Mouse (Mus musculus) CD4-positive, CD25-positive, alpha-beta regulatory T cell, adult 2 months (primary cell): ENCODE measurements around the gene Ccser2.

Experiments used
- DNase-seq: peaks from one replicate; pipeline ENCODE4 v3.0.0-alpha.2; 2012; ENCODE audit warnings: low read depth, low spot score

Ccser2 gene

DNA sequence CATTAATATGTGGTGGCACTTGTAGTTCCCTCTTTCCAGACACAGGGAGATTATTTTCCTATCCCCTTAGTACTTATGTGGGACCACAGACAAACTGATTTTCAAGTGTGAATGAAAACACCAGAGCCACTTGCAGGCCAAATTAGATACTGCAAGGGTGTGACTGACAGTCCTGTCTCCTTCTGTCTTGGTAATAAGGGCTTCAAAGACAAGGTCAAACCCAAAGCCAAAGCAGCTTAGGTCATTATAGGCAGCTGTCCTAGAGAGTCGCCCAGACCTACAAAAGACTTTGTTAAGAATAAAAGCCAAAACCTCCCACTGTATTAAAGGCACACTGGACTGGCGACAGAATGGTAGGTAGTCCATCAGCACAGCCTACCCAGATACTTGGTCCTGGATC, 30.6 kb downstream of the Ccser2 start:
- no peak for DNase-seq

DNA sequence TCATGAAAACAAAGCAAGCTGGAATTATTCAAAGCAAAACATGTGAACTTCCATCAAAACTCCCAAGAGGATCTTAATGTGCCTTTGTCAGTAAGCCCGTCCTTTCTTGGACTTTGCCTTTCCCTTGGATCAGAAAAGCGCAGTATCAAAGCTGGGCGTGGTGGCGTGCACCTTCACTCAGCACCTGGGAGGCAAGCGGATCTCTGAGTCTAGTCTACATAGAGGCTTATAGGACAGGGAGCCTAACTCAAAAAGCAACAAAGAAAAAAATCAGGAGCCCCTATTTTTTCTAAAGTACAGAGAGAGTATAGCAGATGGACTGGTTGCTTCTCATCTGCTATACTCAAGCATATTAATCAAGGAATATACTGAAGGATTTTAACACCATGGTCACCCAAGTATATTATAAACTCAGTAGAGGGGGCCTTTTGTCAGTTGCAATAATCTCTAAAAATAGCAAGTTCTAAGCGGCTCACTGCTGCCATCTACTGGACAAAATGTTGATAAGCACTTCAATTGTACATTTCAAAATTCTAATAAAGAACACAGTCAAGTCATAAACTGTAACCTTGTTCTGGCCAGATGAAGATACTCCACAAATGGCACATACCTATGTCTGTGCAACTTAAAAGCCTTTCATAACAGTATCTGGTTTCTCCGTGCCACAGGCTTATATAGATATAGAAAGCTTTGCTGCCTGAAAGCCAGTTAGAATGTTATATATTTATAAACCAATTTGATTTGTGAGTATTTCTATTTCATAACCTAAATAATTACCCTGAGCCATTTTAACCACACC, 31.3 kb downstream of the Ccser2 start:
- DNase-seq, result peak; percentile 77

DNA sequence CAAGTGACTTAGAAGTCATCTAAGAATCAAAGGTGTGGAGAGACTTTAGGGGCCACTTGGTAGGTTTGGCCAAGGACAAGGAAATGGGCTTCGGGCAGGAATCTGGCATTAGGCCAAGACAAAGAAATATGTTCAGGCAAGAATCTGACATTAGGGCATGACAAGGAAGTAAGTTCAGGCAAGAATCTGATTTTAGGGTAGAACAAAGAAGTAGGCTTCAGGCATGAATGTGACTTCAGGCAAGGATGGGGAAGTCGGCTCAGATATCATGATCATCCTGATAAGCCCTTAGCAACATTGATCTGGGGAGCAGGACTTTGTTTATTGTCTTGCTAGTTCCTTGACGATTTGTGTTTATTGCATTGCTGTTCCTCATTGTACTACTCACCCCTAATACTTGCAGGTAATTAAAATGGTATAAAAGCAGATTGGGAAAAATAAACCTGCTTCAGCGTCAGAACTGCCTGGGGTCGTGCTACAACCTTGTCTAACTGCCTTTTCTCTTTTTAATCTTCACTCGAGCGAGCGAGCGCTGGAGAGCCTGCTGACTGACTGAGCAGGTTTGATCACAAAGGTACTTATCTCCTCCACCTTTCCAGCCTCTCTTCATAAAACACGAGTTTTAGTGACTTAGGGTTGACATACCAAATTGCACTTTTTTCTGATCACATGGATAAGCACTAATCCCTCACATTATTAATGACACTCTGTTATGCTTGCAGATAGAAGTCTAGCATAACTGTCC, 35.8 kb downstream of the Ccser2 start:
- no peak for DNase-seq

DNA sequence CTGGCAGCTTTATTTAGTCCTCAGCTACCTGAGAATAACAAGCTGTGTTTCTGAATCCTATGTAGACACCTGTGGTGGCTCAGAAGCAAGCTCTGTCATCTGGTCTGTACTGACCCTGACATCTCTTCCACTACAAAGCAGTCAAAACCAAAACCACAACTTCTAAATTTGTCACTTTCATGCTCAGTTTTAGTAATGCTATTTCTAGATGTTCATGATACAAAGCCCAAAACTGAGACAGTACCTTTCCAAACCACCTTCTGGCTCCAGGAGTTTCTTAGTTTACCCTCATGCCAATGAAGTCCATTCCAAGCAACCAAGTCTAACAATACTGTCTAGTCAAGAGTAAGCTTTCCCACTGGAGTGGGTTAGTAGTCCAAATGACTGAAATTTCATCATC, 36.5 kb downstream of the Ccser2 start:
- DNase-seq, result no peak

DNA sequence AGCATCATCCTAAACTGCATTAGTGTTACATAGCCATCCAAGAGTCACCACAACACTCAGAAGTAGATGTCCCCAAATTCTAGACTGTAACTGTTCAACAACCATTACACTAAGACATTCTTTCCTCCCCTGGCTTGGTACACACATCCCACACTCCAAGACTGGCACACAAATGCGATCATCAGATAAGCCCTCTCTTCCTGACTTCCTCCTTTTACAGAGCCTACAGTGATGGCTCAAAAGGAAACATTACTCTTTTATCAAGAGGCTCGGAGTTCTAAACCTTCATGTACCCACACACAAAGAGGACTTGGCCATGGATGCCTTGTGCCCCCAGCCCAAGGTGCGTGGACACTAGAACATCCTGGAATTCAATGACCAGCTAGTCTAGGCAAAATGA, 45.2 kb downstream of the Ccser2 start:
- DNase-seq, result no peak

DNA sequence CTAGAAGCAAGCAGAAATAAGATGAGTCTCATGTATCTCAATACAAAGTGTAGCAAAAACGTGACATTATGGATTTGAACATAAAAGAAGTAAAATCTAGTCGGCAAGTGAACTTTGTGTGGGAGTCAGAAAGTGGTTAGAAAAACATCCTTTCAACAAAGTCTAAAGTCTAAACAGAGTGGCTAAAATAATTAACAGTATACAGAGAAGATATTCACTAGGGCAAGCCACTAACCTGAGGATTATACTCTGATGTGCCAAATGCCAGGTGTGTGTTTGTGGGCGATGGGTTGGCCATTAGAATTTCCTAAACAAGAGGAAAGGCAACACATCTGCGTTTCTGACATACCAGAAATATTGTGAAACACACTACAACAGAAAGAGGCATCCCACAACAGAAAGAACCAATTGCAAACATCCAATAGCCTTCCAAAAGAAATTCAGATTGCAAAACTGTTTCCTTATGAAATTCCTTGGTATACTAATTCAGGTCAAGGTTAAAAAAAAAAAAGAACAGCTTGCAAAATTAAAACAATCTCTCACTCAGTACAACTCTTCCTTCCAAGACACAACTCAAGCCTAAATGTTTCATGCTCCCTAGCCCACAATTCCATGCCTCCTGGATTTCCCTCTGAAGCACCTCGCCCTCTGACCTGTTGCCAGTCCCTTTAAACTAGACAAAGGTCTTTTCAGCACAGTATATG, 47.1 kb downstream of the Ccser2 start:
- no peak for DNase-seq

DNA sequence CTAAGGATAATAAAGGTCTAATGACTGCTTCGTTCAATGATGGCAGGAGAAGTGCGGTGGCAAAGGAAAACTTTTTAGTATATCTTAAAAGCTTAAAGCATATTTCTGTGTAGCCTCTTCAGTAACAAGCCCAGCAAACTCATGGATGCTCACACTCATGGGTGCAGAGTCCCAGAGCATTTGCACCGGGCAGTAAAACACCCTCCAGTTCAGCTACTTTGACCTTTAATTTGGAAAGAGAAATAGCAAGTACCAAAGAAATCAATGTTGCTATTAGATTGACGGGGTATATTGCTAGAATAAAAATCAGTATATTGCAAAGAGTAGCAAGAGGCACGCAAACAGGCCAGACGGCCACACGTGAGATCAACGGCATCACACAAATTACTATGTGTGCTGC, 48.7 kb downstream of the Ccser2 start:
- no peak for DNase-seq

DNA sequence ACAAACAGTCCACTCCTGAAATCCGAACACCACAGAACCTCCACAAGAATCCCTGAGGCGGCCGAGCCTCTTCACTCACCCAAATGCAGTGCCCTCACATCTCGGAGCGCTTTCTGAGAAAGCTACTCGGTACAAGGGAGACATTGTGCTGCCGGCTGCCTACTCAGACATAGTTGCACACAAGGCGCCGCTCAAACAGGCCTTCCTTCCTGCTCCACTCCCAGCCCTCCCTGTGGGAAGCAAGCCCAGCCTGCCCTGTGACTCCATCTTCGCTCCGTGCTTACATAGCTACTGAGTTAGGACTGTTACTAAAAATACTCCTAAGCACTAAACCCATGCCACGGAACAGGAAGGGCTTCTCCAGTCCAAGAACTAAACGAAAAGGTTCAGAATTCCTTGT, 49.4 kb downstream of the Ccser2 start:
- no peak for DNase-seq

DNA sequence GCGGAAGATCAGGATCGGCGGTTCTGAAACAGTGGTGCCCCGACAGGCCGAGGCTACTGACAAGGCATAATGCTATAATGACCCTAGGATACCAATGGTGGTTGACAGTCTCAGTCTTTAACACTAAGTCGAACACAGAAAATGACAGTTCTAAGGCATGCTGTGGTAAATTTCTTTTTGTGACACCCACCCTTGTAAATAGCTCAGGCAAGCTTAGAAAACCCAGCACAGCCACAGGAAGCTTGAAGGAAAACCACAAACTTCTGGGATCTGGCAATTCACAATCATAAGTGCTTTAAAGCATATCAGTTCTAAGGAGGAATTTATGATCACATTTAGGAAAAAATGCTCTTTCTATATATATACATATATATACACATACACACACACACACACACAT, 53.4 kb downstream of the Ccser2 start:
- no peak for DNase-seq

DNA sequence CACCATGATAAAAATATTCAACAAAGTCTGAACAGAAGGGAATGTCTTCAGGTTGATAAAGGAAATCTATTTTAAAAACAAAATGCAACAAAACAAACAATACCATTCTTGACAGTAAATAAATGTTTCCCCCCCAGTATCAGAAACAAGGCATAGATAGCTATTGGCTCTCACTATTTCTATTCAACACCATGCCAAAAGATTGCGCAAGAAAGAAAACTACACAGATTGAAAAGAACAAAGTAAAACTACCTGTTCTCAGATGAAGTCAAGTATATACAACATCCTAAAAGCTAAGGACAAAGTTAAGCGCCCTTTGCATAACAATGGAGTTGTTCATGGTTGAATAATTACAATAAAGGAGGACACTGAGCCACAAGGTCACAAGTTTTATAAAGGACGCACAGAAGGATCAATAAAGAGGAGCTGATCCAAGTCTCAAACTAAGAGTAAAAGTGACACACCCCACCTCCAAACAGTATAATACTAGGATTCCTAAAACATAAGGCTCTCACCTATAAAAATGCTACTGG, 54.0 kb downstream of the Ccser2 start:
- DNase-seq, result no peak

DNA sequence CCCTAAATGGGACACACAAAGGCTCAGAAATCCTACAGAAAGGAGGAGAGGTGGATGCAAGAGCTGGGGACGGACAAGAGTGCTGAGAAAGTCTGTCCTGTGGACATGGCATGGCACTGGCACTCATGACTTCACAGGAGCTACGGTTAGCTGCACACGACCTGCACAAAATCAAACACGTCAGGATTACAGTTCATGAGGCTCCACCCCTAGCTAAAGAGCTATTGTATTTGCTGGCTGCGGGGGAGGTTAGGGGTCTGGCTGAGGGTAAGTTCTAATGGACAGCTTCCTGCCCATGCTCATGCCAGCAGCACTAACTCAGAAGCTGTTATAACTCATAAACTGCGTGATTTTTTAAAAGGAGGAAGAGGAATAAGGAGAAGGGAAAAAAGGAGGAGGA, 56.8 kb downstream of the Ccser2 start:
- no peak for DNase-seq

DNA sequence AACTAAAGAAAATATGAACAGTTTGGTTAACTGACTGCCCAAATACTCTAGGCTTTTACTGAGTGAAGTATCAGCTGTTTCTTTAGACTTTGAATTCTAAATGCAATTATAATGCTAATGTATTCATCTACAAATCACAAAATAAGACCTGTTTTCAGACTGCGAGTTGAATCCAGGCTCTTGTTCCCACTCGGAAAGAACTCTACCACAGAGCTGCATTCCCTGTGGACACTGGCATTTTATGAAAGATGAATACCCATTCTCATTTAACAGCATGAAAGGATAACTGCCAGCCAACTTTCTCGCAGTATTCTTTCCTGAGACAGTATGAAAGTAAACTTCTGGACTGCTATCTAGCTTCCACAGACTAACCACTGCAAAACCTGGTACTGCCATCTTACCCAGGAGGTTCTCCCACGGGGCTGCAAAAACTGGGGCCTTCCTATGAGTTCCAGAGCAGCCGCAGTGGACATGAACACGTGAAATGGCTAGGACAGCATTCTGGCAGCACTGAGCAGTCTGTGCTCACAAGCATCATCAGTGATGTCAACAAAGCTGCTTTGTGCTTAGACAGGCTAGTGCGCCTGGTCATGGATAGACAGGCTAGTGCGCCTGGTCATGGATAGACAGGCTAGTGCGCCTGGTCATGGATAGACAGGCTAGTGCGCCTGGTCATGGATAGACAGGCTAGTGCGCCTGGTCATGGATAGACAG, 62.6 kb downstream of the Ccser2 start:
- no peak for DNase-seq

DNA sequence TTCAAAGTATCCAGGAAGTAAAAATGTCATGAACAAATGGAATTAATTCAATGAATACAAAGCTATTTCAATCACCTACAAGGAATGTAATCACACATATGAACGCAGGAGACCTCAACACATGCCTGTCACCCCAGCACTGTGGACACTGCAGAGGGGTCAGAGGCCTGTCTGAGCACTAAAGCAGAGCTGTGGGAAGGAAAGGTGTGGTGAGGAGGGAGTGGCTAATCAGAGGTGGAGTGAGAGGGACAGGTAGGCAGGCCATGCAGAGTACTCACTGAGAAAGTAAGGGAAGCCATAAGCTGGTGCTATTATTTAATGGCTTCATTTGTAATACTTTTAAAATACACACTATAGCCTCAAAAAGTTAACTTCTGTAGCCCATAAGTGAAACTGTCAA, 64.4 kb downstream of the Ccser2 start:
- no peak for DNase-seq

DNA sequence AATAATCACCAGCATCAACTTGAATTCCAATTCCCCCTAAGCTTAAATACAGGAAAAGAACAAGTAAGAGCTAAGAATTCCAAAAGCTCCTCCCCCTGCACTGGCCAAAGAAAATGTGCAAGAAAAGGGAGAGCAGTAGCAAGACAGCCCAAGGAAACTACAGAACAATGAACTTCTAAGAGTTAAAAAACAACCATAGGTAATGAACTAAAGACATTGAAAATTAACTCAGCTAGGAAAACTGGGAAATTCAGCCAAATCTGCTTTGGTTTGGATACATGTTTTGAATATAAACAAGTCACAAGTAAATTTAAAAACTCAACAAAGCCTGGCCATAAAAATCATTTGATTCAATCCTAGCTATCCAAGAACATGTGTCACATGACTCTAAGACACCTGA, 67.7 kb downstream of the Ccser2 start:
- DNase-seq, result no peak

DNA sequence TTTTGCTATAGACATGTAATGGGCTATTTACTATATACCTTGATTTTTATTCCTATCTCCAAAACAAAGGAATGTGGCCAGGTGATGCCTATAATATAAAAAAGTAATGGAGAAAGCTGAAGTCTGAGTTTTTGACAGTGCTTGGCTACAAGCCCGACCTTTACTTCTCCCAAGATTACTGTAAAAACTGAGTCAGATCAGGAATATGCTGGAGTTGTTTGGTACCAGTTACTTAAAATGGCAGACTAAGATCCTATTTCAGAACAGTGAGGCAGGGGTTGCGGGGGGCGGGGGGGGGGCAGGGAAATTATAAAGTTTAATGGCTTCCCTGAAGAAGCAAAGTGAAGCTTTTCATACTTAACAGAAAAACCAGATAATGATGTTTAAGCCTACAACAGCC, 73.9 kb downstream of the Ccser2 start:
- DNase-seq, result no peak

DNA sequence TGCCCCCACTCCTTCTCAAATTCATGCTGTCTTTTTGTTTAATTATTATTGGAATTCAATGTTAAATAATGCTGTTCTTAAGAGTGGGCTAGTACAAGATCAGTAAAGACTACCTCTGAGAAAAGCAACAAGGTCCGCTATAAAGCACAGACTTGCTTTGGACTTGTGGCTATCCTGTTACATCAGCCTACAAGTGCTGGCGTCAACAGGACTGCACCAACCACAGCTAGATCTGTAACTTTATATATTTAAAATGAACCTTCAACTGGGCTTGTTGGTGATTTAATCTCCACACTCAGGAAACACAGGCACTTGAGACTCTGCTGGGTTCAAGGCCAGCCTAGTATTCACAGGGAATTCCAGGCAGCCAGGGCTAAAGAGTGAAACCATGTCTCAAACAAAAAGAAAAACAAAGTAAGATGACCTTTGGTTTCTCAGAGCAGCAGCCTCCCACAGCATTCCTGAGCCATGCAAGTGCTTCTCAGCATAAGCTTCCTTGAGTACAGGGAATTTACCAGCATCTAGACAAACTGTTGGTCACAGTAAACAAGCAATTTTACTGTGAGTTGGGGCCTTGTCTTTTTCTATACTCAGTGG, 75.7 kb downstream of the Ccser2 start:
- DNase-seq, result no peak

DNA sequence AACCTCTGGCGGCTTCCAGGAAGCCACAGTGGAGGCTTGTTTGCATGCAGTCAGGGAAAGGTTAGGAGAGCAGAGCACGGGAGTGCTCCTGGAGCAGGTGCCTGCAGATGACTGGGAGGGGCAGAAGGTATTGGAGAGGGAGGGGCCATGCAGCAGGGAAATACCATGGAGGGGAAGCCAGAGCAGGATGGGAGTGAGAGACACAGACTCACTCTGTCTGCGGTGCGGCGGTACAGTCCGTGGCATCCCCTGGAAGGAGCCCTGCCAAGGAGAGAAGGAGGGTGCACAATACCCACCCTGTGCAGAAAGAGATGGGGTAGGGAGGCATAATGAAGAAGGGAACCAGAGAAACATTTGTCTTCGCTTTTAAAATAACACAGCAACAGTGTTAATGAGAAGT, 78.4 kb downstream of the Ccser2 start:
- DNase-seq, result no peak

DNA sequence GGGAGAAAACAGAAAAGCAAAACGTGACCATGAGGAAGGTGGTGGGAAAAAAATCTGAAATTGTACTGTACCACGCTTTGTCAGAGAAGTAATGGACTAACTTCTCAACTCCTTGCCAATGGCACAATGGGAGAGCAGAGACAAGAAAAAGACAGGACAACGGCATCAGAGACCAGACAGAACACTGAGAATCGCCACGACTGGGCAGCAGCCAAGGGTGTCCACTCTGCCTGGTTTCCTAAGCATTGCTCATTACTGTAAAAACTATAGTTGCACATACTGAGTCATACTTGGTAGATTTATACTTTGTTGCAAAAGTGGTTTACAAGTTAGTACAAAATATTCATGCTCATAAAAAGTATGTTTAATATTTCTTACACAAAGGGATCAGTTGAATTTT, 82.9 kb downstream of the Ccser2 start:
- no peak for DNase-seq

DNA sequence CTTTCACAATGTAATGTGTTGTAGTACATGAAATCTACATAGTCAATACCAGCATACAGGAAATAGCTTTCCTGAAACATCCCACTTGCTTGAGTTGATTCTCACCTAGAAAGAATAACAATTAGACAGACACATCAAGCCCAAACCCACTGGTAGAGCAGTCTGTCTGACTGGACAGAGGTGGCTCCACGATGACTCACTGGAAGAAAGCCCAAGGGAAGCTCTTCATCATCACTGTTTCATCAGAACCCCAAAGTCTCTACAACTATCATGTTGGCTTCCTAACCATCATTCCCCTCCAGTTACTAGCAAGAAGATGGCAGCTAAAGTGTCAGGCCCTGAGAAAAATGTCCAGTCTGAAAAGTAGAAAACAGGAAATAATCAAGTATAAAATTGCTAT, 83.5 kb downstream of the Ccser2 start:
- no peak for DNase-seq

DNA sequence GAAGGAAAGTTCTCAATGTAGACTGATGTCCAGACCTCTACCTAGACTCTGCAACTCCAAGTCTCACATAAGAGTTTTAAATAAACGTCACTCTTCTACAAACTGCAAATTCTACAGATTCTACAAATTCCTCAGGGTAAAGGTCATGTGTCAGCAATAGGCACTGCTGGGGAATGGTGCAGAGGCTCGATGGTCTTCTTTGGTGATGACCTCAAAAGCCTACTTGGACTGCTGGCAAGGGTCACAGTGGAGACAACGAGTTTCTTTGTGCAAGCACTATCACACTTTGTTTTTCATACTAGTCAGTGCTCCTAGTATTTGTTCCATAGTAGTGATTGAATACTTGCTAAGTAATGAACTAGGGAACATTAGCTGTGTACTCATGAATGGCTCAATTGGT, 85.0 kb downstream of the Ccser2 start:
- no peak for DNase-seq

DNA sequence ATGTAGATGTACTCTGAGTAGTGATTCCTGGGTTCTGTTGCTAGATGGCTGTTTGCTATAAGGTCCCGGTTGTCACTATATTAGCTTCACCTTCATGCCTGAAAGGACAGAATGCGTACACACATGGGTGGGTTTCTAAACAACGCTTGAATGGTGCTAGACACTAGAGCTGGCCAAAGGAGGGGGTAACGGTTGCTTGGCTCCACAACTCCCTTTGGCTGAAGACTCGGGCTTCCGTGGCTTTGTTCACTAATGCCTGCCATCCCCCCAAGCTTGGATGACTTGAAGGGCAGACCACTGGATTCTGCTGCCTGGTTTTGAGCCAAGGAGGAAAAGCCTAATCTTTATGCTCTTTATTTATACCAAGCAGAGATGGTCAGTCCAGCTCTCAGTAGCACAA, 98.3 kb downstream of the Ccser2 start:
- DNase-seq, result no peak
